Mouse (Mus musculus) macrophage (primary cell): ENCODE results near the gene Mfn2. TPM values are rescaled to one million over a fixed set of nuclear protein-coding genes. Genes with fewer than 3 reads are reported as not detected.

Experiments
- H3K27ac ChIP-seq: fragments of 350-480 bp; formaldehyde crosslinking; 2 replicates; pipeline ENCODE4 v1.9.0; 2021
- H3K36me3 ChIP-seq: fragments of 350-480 bp; formaldehyde crosslinking; 2 replicates; pipeline ENCODE4 v1.9.0; 2021; ENCODE audit errors: inconsistent target
- H3K4me3 ChIP-seq: fragments of 350-480 bp; formaldehyde crosslinking; 2 replicates; pipeline ENCODE4 v1.9.0; 2021; ENCODE audit errors: inconsistent target
- H3K79me2 ChIP-seq: fragments of 350-480 bp; formaldehyde crosslinking; 2 replicates; pipeline ENCODE4 v1.9.0; 2021; ENCODE audit errors: inconsistent target
- WGBS: methylation state at CpG from one replicate; pipeline ENCODE4 v1.1.7; 2026; ENCODE audit warnings: inconsistent platforms; ENCODE audit not compliant: missing documents; 5-methylcytosine and 5-hydroxymethylcytosine counted together
- polyA plus RNA-seq: library from polyadenylated mRNA; stranded (reverse); fragments of 250-400 nt; gene quantifications from 3 replicates; pipeline ENCODE4 v1.2.4, GENCODE M21; 2018; ENCODE audit warnings: inconsistent platforms

Gene Mfn2
- polyA plus RNA-seq, 1 experiment from 2014 or later = 29.8 TPM

DNA sequence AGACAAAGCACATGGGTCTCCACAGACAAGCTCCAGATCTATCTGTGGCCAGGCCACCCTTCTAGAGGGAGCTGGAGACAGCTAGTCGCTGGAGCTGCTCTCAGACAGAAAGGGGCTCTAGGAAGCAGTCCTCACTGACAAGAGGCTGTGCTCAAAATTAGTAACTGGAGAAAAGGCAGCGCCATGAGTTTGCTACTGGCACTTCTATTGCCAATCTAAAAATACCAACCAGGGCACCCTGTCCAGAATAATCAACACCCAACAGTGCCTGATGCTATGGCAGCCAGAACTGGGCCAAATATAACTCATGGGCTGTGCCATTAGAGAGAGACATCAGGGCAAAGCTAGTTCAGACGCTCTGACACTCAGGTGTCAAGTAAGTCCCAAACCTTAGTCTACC lies 7.2 kb downstream of the Mfn2 start:
- Histone ChIP-seq H3K4me3 (no peak overlapping the region), H3K27ac (no peak overlapping the region), H3K36me3 (peaks cover 51% of the 10 kb centered on the region), H3K79me2 (peaks cover 5% of the 10 kb centered on the region; the same call in 1 of the 2 replicates)
- 96% methylated on average over 3 of the region's 3 CpGs for WGBS

DNA sequence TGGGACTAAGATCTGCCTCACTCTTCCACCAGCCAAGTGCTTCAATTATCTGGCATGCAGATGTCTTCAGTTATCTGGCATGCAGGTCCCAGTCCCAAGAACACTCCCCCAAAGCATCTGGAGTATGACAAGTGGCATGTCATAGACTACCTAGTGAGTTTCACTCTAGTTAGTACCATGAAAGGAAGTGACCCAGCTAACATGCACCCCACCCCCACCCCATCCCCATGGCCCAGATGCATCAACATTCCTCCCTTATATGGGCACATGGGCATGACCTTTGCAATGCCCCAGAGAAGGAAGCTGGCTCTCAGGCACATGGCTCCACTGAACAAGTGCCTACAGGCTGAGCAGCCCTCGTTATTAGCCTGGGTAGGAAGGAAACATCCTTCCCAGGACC lies 8.1 kb downstream of the Mfn2 start:
- H3K27ac ChIP-seq = no peak overlapping the region
- H3K4me3 ChIP-seq = no peak overlapping the region
- peaks cover 60% of the 10 kb centered on the region for H3K36me3 ChIP-seq
- peaks cover 5% of the 10 kb centered on the region; the same call in 1 of the 2 replicates for H3K79me2 ChIP-seq
- 30% methylated on average over 1 of the region's 1 CpGs for WGBS

DNA sequence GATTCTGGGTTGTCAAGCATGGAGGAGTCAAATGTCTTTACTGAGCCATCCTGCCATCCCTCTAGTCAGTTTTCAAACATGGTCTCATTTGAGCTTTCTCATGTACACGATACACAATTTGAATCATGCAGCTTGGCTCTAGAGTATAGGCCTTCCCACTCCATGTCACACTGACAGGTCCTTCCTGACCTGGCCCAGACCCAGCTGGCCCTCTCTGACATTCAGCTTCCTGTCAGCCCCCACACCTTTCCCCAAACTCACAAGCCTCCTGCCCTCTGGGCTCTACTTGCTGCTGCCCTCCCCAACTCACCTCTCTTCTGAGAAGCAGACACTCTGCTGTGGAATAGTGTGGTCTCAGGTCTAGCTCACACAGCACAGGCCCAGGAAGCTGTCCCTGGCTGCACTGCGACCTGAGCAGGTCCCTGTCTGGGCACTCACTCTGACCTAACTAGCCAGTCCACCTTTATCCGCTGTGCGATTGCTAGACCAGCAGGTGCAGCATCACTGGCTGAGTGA lies 8.6 kb downstream of the Mfn2 start:
- H3K36me3 ChIP-seq = peaks cover 64% of the 10 kb centered on the region
- no peak overlapping the region for H3K4me3 ChIP-seq
- no peak overlapping the region for H3K27ac ChIP-seq
- peaks cover 4% of the 10 kb centered on the region; the same call in 1 of the 2 replicates for H3K79me2 ChIP-seq
- WGBS = 70% methylated on average over 4 of the region's 4 CpGs

DNA sequence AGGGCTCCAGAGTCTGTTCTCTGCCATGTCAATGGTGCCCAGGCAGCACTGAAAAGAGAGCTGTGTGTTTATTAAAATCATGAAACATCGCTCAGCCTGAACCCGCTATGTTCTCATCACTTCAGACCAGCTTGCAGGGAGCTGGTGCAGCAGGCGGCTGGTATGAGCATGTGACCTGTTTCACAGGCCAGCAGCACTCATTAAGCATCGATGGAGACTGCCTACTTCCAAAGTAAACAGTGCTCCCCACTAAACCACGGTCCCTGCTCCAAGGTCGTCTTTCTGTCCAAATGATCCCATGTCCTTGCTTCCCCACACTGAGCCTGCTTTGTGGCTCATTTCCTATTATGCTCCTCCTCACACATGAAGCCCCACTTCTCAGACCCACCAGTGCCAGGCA lies 14.2 kb downstream of the Mfn2 start:
- Histone ChIP-seq H3K36me3 (peaks cover 64% of the 10 kb centered on the region), H3K79me2 (no peaks in the 10 kb centered on the region), H3K4me3 (no peak overlapping the region), H3K27ac (no peak overlapping the region)
- WGBS = 94% methylated on average over 6 of the region's 6 CpGs

DNA sequence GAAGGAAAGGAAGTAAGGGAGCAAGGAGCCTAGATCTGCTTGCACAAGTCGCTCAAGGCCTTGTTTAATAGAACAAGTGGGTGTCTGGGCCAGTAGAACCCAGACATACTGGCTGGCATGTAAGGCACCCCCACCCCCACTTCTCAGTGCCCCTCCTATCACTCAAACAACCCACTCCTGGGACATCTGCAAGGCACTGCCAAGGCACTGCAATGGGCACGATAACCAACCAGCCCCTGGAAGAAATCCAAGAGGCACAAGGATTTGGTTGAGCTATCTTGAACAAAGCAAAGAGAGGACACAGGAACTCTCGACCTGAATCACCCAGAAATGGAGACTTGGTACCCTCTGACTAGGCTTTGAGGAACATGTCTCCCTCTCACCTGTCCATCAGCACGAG lies 16.3 kb downstream of the Mfn2 start:
- no peak overlapping the region for H3K4me3 ChIP-seq
- peaks cover 79% of the 10 kb centered on the region for H3K36me3 ChIP-seq
- H3K27ac ChIP-seq = no peak overlapping the region
- no peaks in the 10 kb centered on the region for H3K79me2 ChIP-seq
- 93% methylated on average over 3 of the region's 4 CpGs for WGBS

DNA sequence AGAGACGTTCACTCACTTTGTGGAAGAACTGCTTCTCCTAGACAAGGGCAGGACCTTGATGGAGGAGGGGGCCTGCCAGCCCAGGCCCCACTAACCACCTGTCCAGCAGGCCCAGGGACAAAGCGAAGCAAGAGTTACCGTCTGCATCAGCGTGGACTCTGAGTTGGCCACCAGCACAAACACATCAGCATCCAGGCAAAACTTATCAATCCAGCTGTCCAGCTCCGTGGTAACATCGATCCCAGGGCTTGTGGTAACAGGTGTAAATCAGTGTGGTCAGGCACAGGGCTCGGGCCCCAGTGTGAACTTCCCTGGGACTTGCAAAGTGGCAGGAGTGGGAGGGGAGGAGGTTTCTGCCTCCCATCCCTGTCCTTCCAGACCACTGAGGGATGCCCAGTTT lies 17.2 kb downstream of the Mfn2 start:
- peaks cover 82% of the 10 kb centered on the region for H3K36me3 ChIP-seq

DNA sequence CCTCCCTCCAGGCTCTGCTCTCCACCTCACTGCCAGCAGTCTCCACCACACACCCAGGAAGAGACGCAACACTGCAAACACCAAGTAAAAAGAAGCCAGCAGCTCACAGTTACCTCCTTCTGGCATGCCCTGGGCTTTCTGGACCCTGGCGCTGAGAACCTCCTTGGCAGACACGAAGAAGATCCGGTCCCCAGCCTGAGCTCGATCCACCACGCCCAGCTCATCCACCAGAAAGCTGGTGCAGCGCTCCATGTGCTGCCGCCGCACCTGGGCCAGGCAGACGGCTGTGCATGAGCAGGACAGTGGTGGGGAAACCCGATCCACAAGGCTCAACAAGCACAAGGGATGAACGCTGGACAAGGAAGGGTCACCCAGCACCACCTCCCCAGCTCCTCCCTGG lies 18.3 kb downstream of the Mfn2 start:
- Histone ChIP-seq H3K4me3 (no peak overlapping the region), H3K27ac (no peak overlapping the region), H3K36me3 (peaks cover 82% of the 10 kb centered on the region), H3K79me2 (no peaks in the 10 kb centered on the region)
- WGBS = 97% methylated on average over 12 of the region's 12 CpGs

More for the DNA sequence above, 17.2 kb downstream of the Mfn2 start:
- WGBS = 92% methylated on average over 7 of the region's 7 CpGs
- Histone ChIP-seq H3K27ac (no peak overlapping the region), H3K4me3 (no peak overlapping the region), H3K79me2 (no peaks in the 10 kb centered on the region)

DNA sequence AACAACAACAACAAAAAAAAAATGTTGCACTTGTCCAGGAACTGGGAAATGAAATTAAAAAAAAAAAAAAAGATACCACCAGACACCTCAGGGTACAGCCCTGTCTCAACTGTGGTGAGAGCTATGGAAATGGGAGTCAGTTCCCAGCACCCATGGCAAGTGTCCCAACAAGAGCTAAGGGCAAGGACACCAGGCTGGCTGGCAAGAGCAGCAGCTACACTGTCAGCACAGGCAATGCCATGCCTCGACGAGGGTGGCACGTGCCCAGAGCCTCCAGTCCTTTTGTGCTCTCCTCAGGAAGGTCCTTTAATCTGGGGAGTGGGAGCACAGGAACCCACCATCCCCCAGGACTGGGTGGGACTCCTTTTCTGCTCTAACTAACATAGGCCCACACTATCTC lies 20.4 kb downstream of the Mfn2 start:
- Histone ChIP-seq H3K4me3 (no peak overlapping the region), H3K79me2 (no peaks in the 10 kb centered on the region), H3K36me3 (peaks cover 83% of the 10 kb centered on the region), H3K27ac (no peak overlapping the region)
- 100% methylated on average over 3 of the region's 3 CpGs for WGBS

DNA sequence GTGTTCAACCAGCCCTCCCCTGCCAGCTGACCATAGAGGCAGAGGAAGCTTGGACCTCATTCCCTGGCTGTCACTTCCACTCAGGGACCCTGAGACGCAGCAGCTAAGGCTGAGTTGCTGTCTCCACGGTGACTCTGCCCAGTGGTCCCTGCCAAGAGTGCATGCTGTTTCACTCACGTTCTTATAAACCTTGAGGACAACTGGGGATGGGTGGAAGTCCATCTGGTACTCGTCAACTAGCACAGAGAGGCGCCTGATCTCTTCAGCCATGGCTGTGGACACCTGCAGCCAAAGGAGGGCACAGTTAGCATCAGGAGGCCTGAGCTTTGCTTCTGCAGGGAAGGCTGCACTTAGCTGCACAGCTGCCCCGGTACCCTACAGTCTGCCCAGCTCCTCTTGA lies 21.5 kb downstream of the Mfn2 start:
- Histone ChIP-seq H3K27ac (no peak overlapping the region), H3K36me3 (peaks cover 85% of the 10 kb centered on the region), H3K79me2 (no peaks in the 10 kb centered on the region), H3K4me3 (no peak overlapping the region)
- 96% methylated on average over 6 of the region's 6 CpGs for WGBS

DNA sequence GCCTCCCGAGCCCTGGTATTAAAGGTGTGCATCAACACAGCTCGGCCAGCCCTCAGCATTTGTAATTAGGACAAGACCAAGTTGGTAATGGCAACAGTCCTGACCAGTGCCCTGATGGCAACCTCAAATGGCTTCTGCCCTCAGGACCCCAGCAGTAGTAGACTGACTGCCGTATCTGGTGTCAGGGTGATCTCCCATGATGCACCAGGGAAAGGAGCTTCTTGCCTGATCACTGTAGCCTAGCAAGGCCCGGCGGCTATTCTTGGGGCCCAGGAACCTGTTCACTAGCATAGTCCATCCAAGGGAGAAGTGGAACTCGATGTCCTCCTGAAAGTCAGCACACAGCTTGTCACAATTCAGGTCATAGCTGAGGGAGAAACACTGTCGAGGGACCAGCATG lies 22.7 kb downstream of the Mfn2 start:
- Histone ChIP-seq H3K36me3 (peaks cover 77% of the 10 kb centered on the region), H3K27ac (no peak overlapping the region), H3K4me3 (no peak overlapping the region), H3K79me2 (no peaks in the 10 kb centered on the region)
- 90% methylated on average over 7 of the region's 7 CpGs for WGBS

DNA sequence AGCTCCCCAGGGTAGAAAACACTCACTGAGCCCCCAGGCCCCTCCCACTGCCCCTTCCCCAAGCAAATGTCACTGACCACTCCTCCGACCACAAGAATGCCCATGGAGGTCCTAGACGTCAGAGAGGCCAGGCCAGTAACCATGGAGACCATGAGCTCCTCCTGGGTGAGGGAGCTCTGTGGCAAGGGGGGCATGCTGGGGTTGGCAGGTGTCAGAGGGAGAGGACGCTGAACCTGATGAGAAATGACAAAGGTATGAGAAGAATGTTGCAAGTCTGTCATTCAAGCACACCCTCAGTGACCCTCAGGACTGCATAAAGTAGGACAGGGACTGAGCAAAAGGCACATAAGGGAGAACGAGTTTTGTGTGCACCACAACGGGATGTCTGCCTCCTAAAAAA lies 24.6 kb downstream of the Mfn2 start:
- 90% methylated on average over 5 of the region's 5 CpGs for WGBS

DNA sequence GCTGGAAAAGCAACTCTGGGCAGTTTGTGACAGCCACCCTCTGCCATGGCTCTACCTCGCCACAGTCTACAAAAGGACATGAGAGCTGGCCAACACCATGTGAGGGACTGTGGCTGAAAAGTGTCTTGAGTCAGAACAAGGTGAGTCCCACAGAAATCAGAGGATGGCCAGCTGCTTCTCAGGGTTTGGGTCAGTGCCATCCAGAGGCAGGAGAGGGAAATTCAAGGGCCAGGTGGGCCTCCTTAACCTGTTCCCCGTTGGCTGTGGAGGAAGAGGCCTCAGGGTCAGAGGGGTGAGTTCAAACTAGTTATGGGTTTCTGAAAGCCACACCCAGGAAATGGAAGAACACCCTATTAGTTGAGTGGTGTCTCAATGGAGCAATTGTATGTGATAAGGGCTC lies 25.0 kb downstream of the Mfn2 start:
- WGBS = 68% methylated on average over 2 of the region's 2 CpGs
- Histone ChIP-seq H3K4me3 (no peak overlapping the region), H3K36me3 (peaks cover 78% of the 10 kb centered on the region), H3K79me2 (no peaks in the 10 kb centered on the region), H3K27ac (no peak overlapping the region)

More for the DNA sequence above, 24.6 kb downstream of the Mfn2 start:
- Histone ChIP-seq H3K27ac (no peak overlapping the region), H3K36me3 (peaks cover 78% of the 10 kb centered on the region), H3K4me3 (no peak overlapping the region), H3K79me2 (no peaks in the 10 kb centered on the region)

DNA sequence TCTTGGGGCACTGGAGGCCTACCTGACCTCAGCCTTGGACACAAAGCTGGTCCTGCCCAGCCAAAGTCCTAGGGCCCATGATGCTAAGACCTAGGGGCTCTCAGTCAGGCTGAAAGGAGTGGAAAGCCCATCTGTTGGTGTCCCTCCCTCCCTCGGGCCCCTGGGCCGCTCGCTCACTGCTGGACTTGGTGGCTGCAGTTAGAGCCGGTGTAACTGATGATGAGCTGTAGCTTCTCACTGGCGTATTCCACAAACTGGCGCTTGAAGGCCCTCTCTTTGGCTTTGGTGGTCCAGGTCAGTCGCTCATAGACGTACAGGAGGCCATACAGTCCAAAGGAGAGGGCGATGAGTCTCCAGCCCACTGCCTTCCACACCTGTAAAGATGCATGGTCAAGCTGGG lies 26.0 kb downstream of the Mfn2 start:
- 99% methylated on average over 9 of the region's 9 CpGs for WGBS
- Histone ChIP-seq H3K36me3 (peaks cover 77% of the 10 kb centered on the region), H3K79me2 (no peaks in the 10 kb centered on the region; the same call in 1 of the 2 replicates), H3K4me3 (no peak overlapping the region), H3K27ac (no peak overlapping the region)

DNA sequence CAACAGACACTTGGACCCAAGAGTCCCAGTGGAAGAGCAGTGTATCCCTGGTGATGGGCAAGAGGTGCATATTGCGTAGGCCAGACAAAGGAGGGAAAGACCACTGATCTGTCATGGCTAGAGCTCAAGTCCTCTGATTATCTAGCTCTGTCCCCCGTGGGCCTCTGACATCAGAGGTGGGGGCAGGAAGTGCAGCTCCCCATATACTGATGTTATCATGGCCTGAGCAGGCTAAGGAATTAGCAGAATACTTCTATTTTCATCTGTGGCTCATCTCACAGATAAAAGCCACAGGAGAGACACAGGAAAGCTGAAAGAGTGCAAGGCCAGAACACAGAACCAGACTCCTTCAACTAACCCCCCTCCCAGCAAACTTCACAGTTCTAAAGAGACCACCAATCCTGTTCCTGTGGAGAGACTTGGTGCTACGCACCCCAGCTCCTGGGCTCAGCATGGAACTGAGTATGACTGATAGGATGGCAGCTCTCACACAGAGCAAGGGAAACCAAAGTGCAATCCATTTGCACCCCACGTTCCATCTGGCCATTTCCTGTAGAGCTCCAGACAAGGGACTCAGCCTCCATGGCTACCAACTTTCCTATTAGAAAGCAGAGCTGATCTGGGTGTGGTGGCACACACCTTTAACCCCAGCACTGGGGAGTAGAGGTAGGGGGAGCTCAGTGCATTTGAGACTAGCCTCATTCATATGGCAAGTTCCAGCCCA lies 28.5 kb downstream of the Mfn2 start:
- Histone ChIP-seq H3K79me2 (peaks cover 17% of the 10 kb centered on the region; the same call in 1 of the 2 replicates), H3K36me3 (peaks cover 62% of the 10 kb centered on the region), H3K27ac (no peak overlapping the region), H3K4me3 (no peak overlapping the region)
- WGBS = 65% methylated on average over 4 of the region's 4 CpGs

DNA sequence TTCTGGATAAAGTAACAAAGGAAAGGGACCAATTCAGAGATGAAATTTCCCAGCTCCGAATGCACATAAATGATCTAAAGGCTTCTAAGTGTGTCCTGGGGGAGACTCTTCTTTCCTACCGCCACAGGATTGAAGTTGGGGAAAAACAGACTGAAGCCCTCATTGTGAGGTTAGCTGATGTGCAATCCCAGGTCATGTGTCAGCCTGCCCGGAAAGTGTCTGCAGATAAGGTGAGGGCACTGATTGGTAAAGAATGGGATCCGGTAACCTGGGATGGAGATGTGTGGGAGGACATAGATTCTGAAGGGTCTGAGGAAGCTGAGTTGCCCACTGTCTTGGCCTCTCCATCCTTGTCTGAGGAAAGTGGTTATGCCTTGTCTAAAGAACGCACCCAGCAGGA lies 35.3 kb downstream of the Mfn2 start:
- Histone ChIP-seq H3K4me3 (peak overlapping the region; percentile 90), H3K79me2 (peaks cover 55% of the 10 kb centered on the region), H3K36me3 (peaks cover 14% of the 10 kb centered on the region), H3K27ac (peak overlapping the region; percentile 48)
- WGBS = 31% methylated on average over 5 of the region's 5 CpGs
